Mouse (Mus musculus): Measurements from ENCODE around the gene Uhrf2. TPM values are rescaled to one million over a fixed set of nuclear protein-coding genes. Genes with fewer than 3 reads are reported as not detected.

Gene Uhrf2
- total RNA-seq (2021) (10 to 100 TPM; 17.6 to 20.3 TPM), polyA plus RNA-seq (2012; rRNA removed) (15.9 and 27.1 TPM in 2 replicates)
- long read RNA-seq, transcript Uhrf2-201 (16 exons, 3,536 nt) = major isoform, 13 of 18 reads
- long read RNA-seq, partial matches to known transcripts = 0 of 18 reads
- long read RNA-seq, other reads (novel, unspliced or antisense) = 4 of 18 reads

DNA sequence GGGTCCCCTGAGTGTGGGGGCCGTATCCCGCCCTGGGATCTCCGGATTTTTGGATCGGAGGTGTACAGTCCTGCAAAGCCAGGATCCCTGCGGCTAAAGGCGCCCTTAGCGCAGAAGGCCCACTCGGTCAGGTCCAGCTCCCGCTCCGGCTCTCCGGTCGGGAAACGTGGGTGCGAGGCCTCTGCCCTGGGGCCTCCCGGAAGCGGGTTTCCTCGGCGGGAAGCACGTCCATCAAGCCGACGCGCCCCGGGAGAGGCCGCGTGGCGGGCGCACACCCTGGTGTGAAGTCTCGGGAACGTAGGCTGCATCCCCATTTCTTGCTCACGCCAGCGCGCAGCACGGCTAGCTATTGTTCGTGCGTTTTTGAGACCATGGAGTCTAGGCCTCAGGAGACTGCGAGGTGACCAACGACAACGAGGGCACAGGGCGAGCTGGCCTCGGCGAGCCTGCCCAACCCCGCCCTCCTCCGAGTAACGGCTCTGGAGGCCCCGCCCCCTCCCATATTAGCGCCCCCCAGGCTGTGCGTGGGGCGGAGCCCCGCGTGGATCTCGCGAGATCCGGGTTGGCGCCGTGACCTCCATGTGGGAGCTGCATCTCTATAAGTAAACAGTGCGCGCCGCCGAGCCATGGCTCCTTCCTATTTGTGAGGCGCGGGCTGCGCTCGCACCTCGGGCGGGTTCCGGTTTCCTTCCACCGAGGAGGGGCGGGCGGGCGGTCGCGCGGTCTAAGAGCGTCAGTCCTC is at the start of gene Uhrf2:
Uhrf2 (plus strand) TSS at position 620 of the 742 bp plus-strand sequence.
- Histone ChIP-seq H3K9ac (ENCODE audit: low read depth, low read length) (peak within 1 kb of the TSS; percentile 99), H3K36me3 (ENCODE audit: control insufficient read depth, insufficient read depth, low read length) (peaks cover 17% of the 10 kb centered on the region), H3K79me2 (replicated peaks; ENCODE audit: control insufficient read depth, insufficient read depth, low read length) (peaks cover 9% of the 10 kb centered on the region), H3K4me3 (peak within 1 kb of the TSS; percentile 92), H3K27me3 (ENCODE audit: control insufficient read depth, insufficient read depth, low read length) (no peaks in the 10 kb centered on the region), H3K4me1 (ENCODE audit: control insufficient read depth, insufficient read depth, low read length) (peaks cover 1% of the 10 kb centered on the region), H3K27ac (peak within 1 kb of the TSS; percentile 90)
- peak; percentile 97 to 98 for DNase-seq
- 3% methylated on average over 74 of the region's 74 CpGs for WGBS
- TF ChIP-seq POLR2A (IDR thresholded peaks at IDR 0.05; ENCODE audit: insufficient read depth, low read depth, low read length) (peak; percentile 87), CTCF (IDR thresholded peaks at IDR 0.05) (0 out of 2 replicates have a peak, but pooled peaks have one; percentile 2), EP300 (IDR thresholded peaks at IDR 0.05; ENCODE audit: insufficient read depth, low read depth, low read length) (0 out of 2 replicates have a peak, but pooled peaks have one; percentile 27)
- intact Hi-C loops (cut with DNase I) = loop anchor here (2.0 to 10.0 kb wide), 2 partner anchors 227 to 775 kb away; partner anchors contain the start of gene Jak2

DNA sequence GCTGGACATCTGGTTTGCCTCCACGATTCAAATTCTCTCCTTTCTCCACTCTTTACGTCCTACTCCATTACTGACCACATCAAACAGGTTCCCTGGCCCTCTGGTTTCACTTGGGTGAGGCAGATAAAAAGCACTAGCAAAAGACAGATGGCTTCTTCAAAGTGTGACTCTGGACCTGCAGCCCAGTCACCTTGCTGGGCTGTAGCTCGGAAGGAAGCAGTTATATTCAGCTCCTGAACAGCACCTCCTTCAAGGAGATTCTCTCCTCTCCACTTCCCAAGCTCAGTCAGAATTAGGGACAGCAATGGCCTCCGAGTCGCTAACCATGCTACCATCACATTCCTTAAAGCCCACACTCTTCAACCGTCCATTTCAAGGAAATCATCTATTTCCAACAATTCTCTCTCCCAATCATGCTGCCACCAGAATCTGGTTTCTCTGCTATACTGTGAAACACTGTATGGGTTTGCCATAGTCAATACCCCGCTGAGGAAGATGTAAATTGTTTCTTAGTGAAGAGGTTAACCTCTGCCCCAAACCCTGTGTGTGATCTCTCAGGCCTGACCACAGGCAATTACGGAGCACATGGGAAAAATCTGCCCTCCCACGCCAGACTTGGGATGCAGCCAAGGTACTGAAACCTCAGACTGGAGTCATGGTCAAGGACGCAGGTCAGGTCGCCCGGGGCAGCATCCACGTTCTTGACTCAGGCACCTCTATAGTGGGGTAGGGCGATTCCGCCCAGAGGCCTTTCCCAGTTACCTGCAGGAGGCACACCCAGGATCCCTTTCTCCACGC is 45.9 kb upstream of the Uhrf2 start:
- no peak for DNase-seq
- no peak overlapping the region for H3K27ac ChIP-seq
- intact Hi-C loops (cut with DNase I) = no loop called here
- no peaks in the 10 kb centered on the region for H3K36me3 ChIP-seq (ENCODE audit: control insufficient read depth, insufficient read depth, low read length)
- H3K79me2 ChIP-seq (replicated peaks; ENCODE audit: control insufficient read depth, insufficient read depth, low read length) = no peaks in the 10 kb centered on the region
- H3K27me3 ChIP-seq (ENCODE audit: control insufficient read depth, insufficient read depth, low read length) = no peaks in the 10 kb centered on the region
- WGBS = 66% methylated on average over 16 of the region's 16 CpGs
- H3K4me3 ChIP-seq = no peak overlapping the region
- no peaks in the 10 kb centered on the region; the same call in 1 of the 2 replicates for H3K4me1 ChIP-seq (ENCODE audit: control insufficient read depth, insufficient read depth, low read length)
- no peak overlapping the region for H3K9ac ChIP-seq (ENCODE audit: low read depth, low read length)
- TF ChIP-seq EP300 (IDR thresholded peaks at IDR 0.05; ENCODE audit: insufficient read depth, low read depth, low read length) (no peak), CTCF (IDR thresholded peaks at IDR 0.05) (no peak), POLR2A (IDR thresholded peaks at IDR 0.05; ENCODE audit: insufficient read depth, low read depth, low read length) (no peak)

DNA sequence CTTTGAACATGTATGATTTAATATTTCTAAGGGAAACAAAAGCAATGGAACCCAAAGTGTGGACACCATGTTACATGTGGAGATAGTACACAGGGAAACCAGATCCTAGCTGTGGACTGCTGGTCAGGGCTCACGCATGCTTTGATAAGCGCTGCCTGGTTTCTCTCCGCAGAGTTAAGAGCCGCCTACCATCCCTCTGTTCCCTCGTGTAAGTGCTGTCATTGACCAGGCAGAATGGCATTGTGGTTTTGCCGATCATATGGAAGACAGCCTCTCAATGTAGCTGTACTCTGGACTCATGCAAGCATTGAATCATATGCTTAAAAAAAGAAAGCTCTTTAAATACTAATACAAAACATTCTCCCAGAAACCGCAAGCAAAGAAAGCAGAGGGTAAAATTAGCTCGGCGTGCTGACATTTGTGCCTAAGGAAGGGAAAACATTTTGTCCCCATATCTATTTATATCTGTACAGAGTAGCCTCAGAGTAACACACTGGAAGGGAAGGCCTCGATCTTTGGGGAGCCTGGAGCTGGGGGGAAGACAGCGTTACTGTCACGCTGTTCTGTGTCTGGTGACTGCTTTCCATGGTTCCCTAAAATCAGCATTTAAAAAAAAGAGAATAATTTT is 43.7 kb upstream of the Uhrf2 start:
- H3K4me3 ChIP-seq = no peak overlapping the region
- H3K9ac ChIP-seq (ENCODE audit: low read depth, low read length) = no peak overlapping the region
- H3K4me1 ChIP-seq (ENCODE audit: control insufficient read depth, insufficient read depth, low read length) = no peaks in the 10 kb centered on the region; the same call in 1 of the 2 replicates
- no peaks in the 10 kb centered on the region for H3K36me3 ChIP-seq (ENCODE audit: control insufficient read depth, insufficient read depth, low read length)
- TF ChIP-seq CTCF (IDR thresholded peaks at IDR 0.05) (no peak), EP300 (IDR thresholded peaks at IDR 0.05; ENCODE audit: insufficient read depth, low read depth, low read length) (no peak), POLR2A (IDR thresholded peaks at IDR 0.05; ENCODE audit: insufficient read depth, low read depth, low read length) (no peak)
- intact Hi-C loops (cut with DNase I) = no loop called here
- no peak for DNase-seq
- H3K27ac ChIP-seq = peak overlapping the region; percentile 48
- H3K79me2 ChIP-seq (replicated peaks; ENCODE audit: control insufficient read depth, insufficient read depth, low read length) = no peaks in the 10 kb centered on the region
- whole genome bisulfite sequencing = 48% methylated on average over 12 of the region's 12 CpGs
- H3K27me3 ChIP-seq (ENCODE audit: control insufficient read depth, insufficient read depth, low read length) = no peaks in the 10 kb centered on the region

DNA sequence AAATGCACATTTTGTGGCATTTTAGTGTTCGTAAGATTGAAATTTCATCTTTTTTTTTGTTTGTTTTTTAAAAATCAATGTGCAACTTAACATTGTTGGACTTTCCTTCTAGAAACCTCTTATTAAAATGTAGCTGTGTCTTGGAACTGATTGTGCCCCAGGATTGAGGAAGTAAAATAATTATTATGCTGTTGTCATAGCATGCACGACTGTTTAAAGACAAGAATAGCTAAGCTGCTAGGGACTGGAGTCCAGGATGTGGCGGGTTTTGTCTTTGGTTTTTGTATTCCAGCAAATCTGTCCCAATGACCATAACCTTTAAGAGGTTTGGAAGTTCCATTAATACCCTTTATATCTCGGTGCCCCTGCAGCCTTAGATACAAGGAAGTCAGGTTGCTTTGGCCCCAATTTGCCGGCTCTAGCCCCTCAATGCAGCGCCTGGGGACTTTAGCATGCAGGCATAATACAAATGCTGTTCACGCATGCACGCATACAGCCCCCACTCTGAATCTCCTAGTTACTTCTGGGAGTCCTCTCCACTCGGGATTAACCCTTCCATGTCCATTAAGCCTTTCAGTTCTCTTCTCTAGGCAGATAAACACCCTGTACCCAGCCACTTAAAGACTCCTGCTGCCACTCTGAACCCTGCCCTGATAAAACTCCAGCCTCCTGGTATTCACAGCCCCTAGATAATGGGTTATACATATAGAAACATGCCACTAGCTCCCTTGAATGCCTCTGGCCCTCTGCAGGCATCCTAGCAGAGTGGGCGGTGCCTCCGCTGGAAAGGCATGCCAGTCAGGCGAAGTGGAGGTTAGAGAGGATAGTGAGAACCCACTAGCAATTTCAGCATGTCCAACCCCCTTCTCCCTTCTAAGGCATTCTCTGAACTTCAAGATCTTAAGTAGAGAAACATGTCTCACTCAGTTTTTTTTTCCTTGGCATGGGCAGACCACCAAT is 29.6 kb upstream of the Uhrf2 start:
- no peak overlapping the region for H3K4me3 ChIP-seq
- intact Hi-C loops (cut with DNase I) = no loop called here
- H3K79me2 ChIP-seq (replicated peaks; ENCODE audit: control insufficient read depth, insufficient read depth, low read length) = no peaks in the 10 kb centered on the region
- no peaks in the 10 kb centered on the region for H3K27me3 ChIP-seq (ENCODE audit: control insufficient read depth, insufficient read depth, low read length)
- H3K36me3 ChIP-seq (ENCODE audit: control insufficient read depth, insufficient read depth, low read length) = no peaks in the 10 kb centered on the region
- no peaks in the 10 kb centered on the region for H3K4me1 ChIP-seq (ENCODE audit: control insufficient read depth, insufficient read depth, low read length)
- no peak for DNase-seq
- no peak overlapping the region for H3K27ac ChIP-seq
- 58% methylated on average over 12 of the region's 12 CpGs for WGBS
- no peak overlapping the region for H3K9ac ChIP-seq (ENCODE audit: low read depth, low read length)
- no peak for TF ChIP-seq POLR2A (IDR thresholded peaks at IDR 0.05; ENCODE audit: insufficient read depth, low read depth, low read length)
- TF ChIP-seq CTCF (IDR thresholded peaks at IDR 0.05) = no peak
- no peak for TF ChIP-seq EP300 (IDR thresholded peaks at IDR 0.05; ENCODE audit: insufficient read depth, low read depth, low read length)

DNA sequence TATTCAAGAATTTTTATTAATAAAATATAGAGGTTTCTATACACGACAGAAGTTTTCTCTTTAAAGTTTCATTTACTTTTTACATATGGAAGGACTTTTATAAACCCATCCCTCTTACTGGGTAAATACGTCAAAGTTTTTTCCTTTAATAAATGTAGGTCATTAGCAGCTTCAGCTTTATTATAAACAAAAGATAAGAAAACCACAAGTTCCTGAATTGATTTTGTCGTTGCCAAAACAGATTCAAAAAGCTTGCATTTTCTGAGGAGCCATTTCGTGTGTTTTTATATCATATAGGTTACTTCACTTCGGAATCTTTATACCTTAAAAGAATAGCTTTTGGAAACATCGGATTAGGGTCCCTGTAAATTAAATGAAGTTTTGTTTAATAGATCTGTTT is 28.8 kb upstream of the Uhrf2 start:
- WGBS = 73% methylated on average over 6 of the region's 6 CpGs
- DNase-seq = no peak
- Histone ChIP-seq H3K9ac (ENCODE audit: low read depth, low read length) (no peak overlapping the region), H3K27me3 (ENCODE audit: control insufficient read depth, insufficient read depth, low read length) (no peaks in the 10 kb centered on the region), H3K27ac (no peak overlapping the region), H3K4me1 (ENCODE audit: control insufficient read depth, insufficient read depth, low read length) (no peaks in the 10 kb centered on the region), H3K79me2 (replicated peaks; ENCODE audit: control insufficient read depth, insufficient read depth, low read length) (no peaks in the 10 kb centered on the region), H3K36me3 (ENCODE audit: control insufficient read depth, insufficient read depth, low read length) (no peaks in the 10 kb centered on the region), H3K4me3 (no peak overlapping the region)
- intact Hi-C loops (cut with DNase I) = no loop called here
- TF ChIP-seq CTCF (IDR thresholded peaks at IDR 0.05) (no peak), POLR2A (IDR thresholded peaks at IDR 0.05; ENCODE audit: insufficient read depth, low read depth, low read length) (no peak), EP300 (IDR thresholded peaks at IDR 0.05; ENCODE audit: insufficient read depth, low read depth, low read length) (no peak)
